16 mouse cellular contexts compared by ENCODE assay signal in the genomic region with DNA sequence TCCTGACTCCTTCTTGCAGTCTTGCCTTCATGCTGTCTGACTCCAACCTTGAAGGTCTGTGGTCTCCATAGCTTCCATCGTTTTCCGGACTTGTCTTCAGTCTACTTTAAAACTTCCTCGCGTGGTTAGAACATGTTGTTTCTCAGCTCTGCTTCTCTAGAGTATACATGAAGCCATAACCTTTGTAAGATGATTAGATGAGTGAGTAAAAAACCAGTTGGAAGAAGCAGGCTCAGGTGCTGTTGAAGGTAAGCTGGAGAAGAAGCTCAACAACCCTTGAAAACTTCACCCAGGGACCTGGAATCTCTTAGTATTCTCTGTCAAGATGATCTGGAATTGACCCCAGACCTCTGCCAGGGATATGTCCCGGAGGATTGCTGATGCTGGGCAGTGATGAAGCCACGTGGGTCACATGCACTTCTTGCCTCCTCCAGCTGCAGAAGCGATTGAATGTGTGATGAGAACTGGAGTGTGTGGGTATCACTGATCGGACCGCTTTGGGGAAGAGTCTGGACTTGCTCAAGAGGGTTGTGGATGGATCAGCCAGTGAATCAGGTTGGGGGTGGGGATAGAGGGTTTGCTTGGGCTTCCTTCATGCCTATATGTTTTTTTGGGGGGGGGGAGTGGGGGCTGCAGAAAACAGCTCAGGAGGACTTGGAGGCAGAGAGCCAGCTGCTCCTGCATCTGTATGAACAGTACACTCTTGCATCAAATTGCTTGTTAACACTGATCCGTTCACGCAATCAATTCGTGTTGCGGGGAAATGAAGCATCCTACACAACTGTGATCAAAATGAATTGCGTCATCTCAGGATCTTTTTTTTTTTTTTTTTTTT. TPM values are rescaled to one million over a fixed set of nuclear protein-coding genes. Genes with fewer than 3 reads are reported as not detected.
DNase-seq lines count a peak whose midpoint lies in the region; ATAC-seq and TF ChIP-seq lines count a peak whose summit lies in the region.
"Had no signal": no experiment of that assay in that cellular context is flagged by ENCODE, and none has a peak within 500 bp of the region (broad histone marks: within the 10 kb centered on the region; RNA-seq: fewer than 3 reads in every experiment).

No protein-coding gene starts in this region.

- H3K27me3 ChIP-seq in neural tube, embryonic 11.5 days (ENCODE audit: control insufficient read depth, insufficient read depth, low read length), result no peaks in the 10 kb centered on the region
- no peaks in the 10 kb centered on the region for H3K27me3 ChIP-seq in hindbrain, embryonic 14.5 days (ENCODE audit: control insufficient read depth, insufficient read depth, low read length)
- H3K27me3 ChIP-seq in midbrain, embryonic 16.5 days (ENCODE audit: control insufficient read depth, insufficient read depth, low read depth, low read length), result no peaks in the 10 kb centered on the region
- H3K27me3 ChIP-seq in cerebellum, adult 2 months (ENCODE audit: control insufficient read depth, insufficient read depth, low read length), result no peaks in the 10 kb centered on the region
- H3K27me3 ChIP-seq: kidney, embryonic 15.5 days had no signal

- H3K36me3 ChIP-seq in neural tube, embryonic 11.5 days (ENCODE audit: control insufficient read depth, insufficient read depth, low read length), result no peaks in the 10 kb centered on the region
- no peaks in the 10 kb centered on the region for H3K36me3 ChIP-seq in hindbrain, embryonic 14.5 days (replicated peaks; ENCODE audit: control insufficient read depth, insufficient read depth)
- no peaks in the 10 kb centered on the region for H3K36me3 ChIP-seq in midbrain, embryonic 16.5 days (ENCODE audit: control insufficient read depth, insufficient read depth, low read length)
- H3K36me3 ChIP-seq: kidney, embryonic 15.5 days; limb, embryonic 13.5 days had no signal

- WGBS in neural tube, embryonic 11.5 days, result 86% methylated on average over 14 of the region's 14 CpGs
- WGBS in hindbrain, embryonic 14.5 days, result 68% methylated on average over 14 of the region's 14 CpGs
- 59% methylated on average over 14 of the region's 14 CpGs for WGBS in midbrain, embryonic 16.5 days
- 85% methylated on average over 14 of the region's 14 CpGs for WGBS in cerebellum, adult 2 months

- no peaks in the 10 kb centered on the region for H3K4me1 ChIP-seq in neural tube, embryonic 11.5 days (ENCODE audit: control insufficient read depth, insufficient read depth, low read length)
- H3K4me1 ChIP-seq in hindbrain, embryonic 14.5 days (replicated peaks; ENCODE audit: control insufficient read depth, insufficient read depth, low read length), result peaks cover 8% of the 10 kb centered on the region
- peaks cover 12% of the 10 kb centered on the region; the same call in 1 of the 2 replicates for H3K4me1 ChIP-seq in midbrain, embryonic 16.5 days (ENCODE audit: control insufficient read depth, insufficient read depth, low read length)
- H3K4me1 ChIP-seq in cerebellum, adult 2 months (ENCODE audit: control insufficient read depth, insufficient read depth, low read length), result no peaks in the 10 kb centered on the region
- H3K4me1 ChIP-seq: kidney, embryonic 15.5 days; limb, embryonic 13.5 days had no signal

- TF ChIP-seq CTCF in cerebellum, adult 2 months (IDR thresholded peaks at IDR 0.05; ENCODE audit: borderline replicate concordance, insufficient read depth, low read depth, low read length), result no peak

- DNase-seq in neural tube, embryonic 11.5 days (ENCODE audit: low spot score), result peak; percentile 8
- DNase-seq in neural tube, embryonic 10.5 days (ENCODE audit: extremely low spot score, low spot score), result no peak
- DNase-seq in hindbrain, embryonic 14.5 days (ENCODE audit: low spot score), result peak; percentile 28
- no peak for DNase-seq in cerebellum, adult 2 months
- no peak for DNase-seq in thymus, postnatal 4 days
- no peak for DNase-seq in testis, postnatal 10 days (ENCODE audit: low spot score)
- DNase-seq: cerebellum, postnatal 25 days; gastrocnemius, postnatal 14 days; heart, postnatal 10 days; retina, postnatal 1 day had no signal

- H3K4me2 ChIP-seq in neural tube, embryonic 11.5 days (ENCODE audit: low read depth), result no peak overlapping the region
- no peak overlapping the region for H3K4me2 ChIP-seq in hindbrain, embryonic 14.5 days (replicated peaks)
- H3K4me2 ChIP-seq in midbrain, embryonic 16.5 days (ENCODE audit: low read length), result no peak overlapping the region
- H3K4me2 ChIP-seq: kidney, embryonic 15.5 days; limb, embryonic 13.5 days had no signal

- TF ChIP-seq POLR2A in cerebellum, adult 2 months (IDR thresholded peaks at IDR 0.05; ENCODE audit: borderline replicate concordance, insufficient read depth, low read length), result no peak

- no peak overlapping the region for H3K4me3 ChIP-seq in neural tube, embryonic 11.5 days (ENCODE audit: low read depth, low read length)
- H3K4me3 ChIP-seq in hindbrain, embryonic 14.5 days (replicated peaks; ENCODE audit: low read length), result no peak overlapping the region
- H3K4me3 ChIP-seq in midbrain, embryonic 16.5 days (ENCODE audit: low read depth, low read length), result no peak overlapping the region
- no peak overlapping the region for H3K4me3 ChIP-seq in cerebellum, adult 2 months (replicated peaks; ENCODE audit: insufficient read depth, low read depth, low read length)
- H3K4me3 ChIP-seq: kidney, embryonic 15.5 days; limb, embryonic 13.5 days had no signal

- ATAC-seq in neural tube, embryonic 11.5 days (ENCODE audit: insufficient read depth, low FRiP score, low TSS enrichment), result no peak
- peak; percentile 77 for ATAC-seq in hindbrain, embryonic 14.5 days (ENCODE audit: low FRiP score)
- ATAC-seq in midbrain, embryonic 16.5 days, result peak; percentile 79
- ATAC-seq: inflammation-experienced regulatory T-cells, adult 6 months; lung, postnatal 0 days had no signal

- H3K9me3 ChIP-seq in neural tube, embryonic 11.5 days (ENCODE audit: control insufficient read depth, low read length), result no peaks in the 10 kb centered on the region
- H3K9me3 ChIP-seq in hindbrain, embryonic 14.5 days (ENCODE audit: control insufficient read depth, low read length), result no peaks in the 10 kb centered on the region
- H3K9me3 ChIP-seq in midbrain, embryonic 16.5 days (replicated peaks; ENCODE audit: control insufficient read depth, low read length, poor library complexity, severe bottlenecking), result no peaks in the 10 kb centered on the region
- H3K9me3 ChIP-seq: kidney, embryonic 15.5 days; limb, embryonic 13.5 days had no signal

- H3K27ac ChIP-seq in neural tube, embryonic 11.5 days (ENCODE audit: low read depth, low read length), result no peak overlapping the region
- H3K27ac ChIP-seq in hindbrain, embryonic 14.5 days, result peak overlapping the region; percentile 85
- H3K27ac ChIP-seq in midbrain, embryonic 16.5 days (ENCODE audit: low read length), result peak overlapping the region; percentile 65
- H3K27ac ChIP-seq in cerebellum, adult 2 months (ENCODE audit: insufficient read depth, low read length), result no peak overlapping the region
- H3K27ac ChIP-seq: kidney, embryonic 15.5 days; limb, embryonic 13.5 days; liver, embryonic 14.5 days had no signal

- no peak overlapping the region for H3K9ac ChIP-seq in neural tube, embryonic 11.5 days (ENCODE audit: low read length)
- H3K9ac ChIP-seq in hindbrain, embryonic 14.5 days, result no peak overlapping the region
- no peak overlapping the region for H3K9ac ChIP-seq in midbrain, embryonic 16.5 days (ENCODE audit: low read depth, low read length)
- H3K9ac ChIP-seq: kidney, embryonic 15.5 days; limb, embryonic 13.5 days; liver, embryonic 14.5 days had no signal

RNA-seq across cellular contexts. Expression of gene Slc6a12, which starts 59.2 kb away (rescaled TPM):
- polyA plus RNA-seq in neural tube, embryonic 11.5 days (2014; fragmentation: Nextera tagmentation; extraction: Ambion mirVana), result not detected in 2 replicates
- polyA plus RNA-seq in hindbrain, embryonic 14.5 days (2014; fragmentation: Nextera tagmentation; extraction: Ambion mirVana), result 1.2 and 1.6 TPM in 2 replicates
- polyA plus RNA-seq in midbrain, embryonic 16.5 days (2015; fragmentation: Nextera tagmentation; extraction: Ambion mirVana), result 1.6 and 1.7 TPM in 2 replicates
- polyA plus RNA-seq in cerebellum, adult 2 months (2012; rRNA removed), result 5.6 and 7.5 TPM in 2 replicates
- polyA plus RNA-seq: inflammation-experienced regulatory T-cells, adult 6 months; limb, embryonic 13.5 days; lung, postnatal 0 days had no signal

Comparison
In these comparisons a context has a peak if more than half of its experiments do, and no peak if none do; other contexts are left out.
1. DNase-seq: peak in neural tube, embryonic 11.5 days (single experiment) and hindbrain, embryonic 14.5 days (single experiment); none in neural tube, embryonic 10.5 days (single experiment), cerebellum, adult 2 months (0 of 2), thymus, postnatal 4 days (single experiment) and testis, postnatal 10 days (single experiment).
2. H3K27ac ChIP-seq: peak in hindbrain, embryonic 14.5 days (single experiment) and midbrain, embryonic 16.5 days (single experiment); none in neural tube, embryonic 11.5 days (single experiment) and cerebellum, adult 2 months (single experiment).